Mouse (Mus musculus) heart, embryonic 11.5 days (tissue): ENCODE data around the gene Chst11. TPM values are rescaled to one million over a fixed set of nuclear protein-coding genes. Genes with fewer than 3 reads are reported as not detected.

ENCODE experiments used
- ATAC-seq: fragments of 200-750 bp; cut with Nextera tagmentation; replicated peaks from 2 replicates; pipeline ENCODE4 v1.8.0; 2017; ENCODE audit warnings: moderate library complexity; ENCODE audit not compliant: insufficient number of reproducible peaks, low FRiP score, low TSS enrichment
- H3K27ac ChIP-seq: fragments of 300-500 bp; sonication (generic); 2 replicates; pipeline ENCODE4 v1.5.1; 2014; ENCODE audit warnings: mild to moderate bottlenecking, low read depth, low read length
- H3K27me3 ChIP-seq: fragments of 300-500 bp; sonication (generic); 2 replicates; pipeline ENCODE4 v1.6.1; 2014; ENCODE audit warnings: mild to moderate bottlenecking, low read length, mixed read lengths; ENCODE audit not compliant: control insufficient read depth, insufficient read depth
- H3K36me3 ChIP-seq: fragments of 300-500 bp; sonication (generic); 2 replicates; pipeline ENCODE4 v1.6.1; 2014; ENCODE audit warnings: mild to moderate bottlenecking, low read length, moderate library complexity, mixed read lengths; ENCODE audit not compliant: control insufficient read depth, insufficient read depth
- H3K4me1 ChIP-seq: fragments of 300-500 bp; sonication (generic); 2 replicates; pipeline ENCODE4 v1.6.1; 2014; ENCODE audit warnings: low read length; ENCODE audit not compliant: control insufficient read depth, insufficient read depth
- H3K4me2 ChIP-seq: fragments of 300-500 bp; sonication (generic); 2 replicates; pipeline ENCODE4 v1.6.1; 2014; ENCODE audit warnings: mild to moderate bottlenecking, moderate library complexity
- H3K4me3 ChIP-seq: fragments of 300-500 bp; sonication (generic); 2 replicates; pipeline ENCODE4 v1.5.1; 2014; ENCODE audit warnings: low read depth, low read length
- H3K9ac ChIP-seq: fragments of 300-500 bp; sonication (generic); 2 replicates; pipeline ENCODE4 v1.6.1; 2014; ENCODE audit warnings: mild to moderate bottlenecking, low read depth, low read length, moderate library complexity
- H3K9me3 ChIP-seq: fragments of 300-500 bp; sonication (generic); replicated peaks from 2 replicates; pipeline ENCODE4 v1.6.1; 2016; ENCODE audit warnings: low read length; ENCODE audit not compliant: control insufficient read depth
- WGBS: fragments of 180-500 bp; shearing (Covaris S2); extraction: QIAGEN DNeasy Blood & Tissue Kit; methylation state at CpG from one replicate; pipeline ENCODE4 v1.1.7; 2014; ENCODE audit not compliant: insufficient replicate concordance; 5-methylcytosine and 5-hydroxymethylcytosine counted together
- polyA plus RNA-seq: library from polyadenylated mRNA; unstranded; fragments of >200 nt; fragmentation: Nextera tagmentation; extraction: Ambion mirVana; gene quantifications from 2 replicates; pipeline ENCODE4 v1.2.1, GENCODE M21; 2014

Gene Chst11
- polyA plus RNA-seq, 1 experiment from 2014 or later = 3.1 TPM

DNA sequence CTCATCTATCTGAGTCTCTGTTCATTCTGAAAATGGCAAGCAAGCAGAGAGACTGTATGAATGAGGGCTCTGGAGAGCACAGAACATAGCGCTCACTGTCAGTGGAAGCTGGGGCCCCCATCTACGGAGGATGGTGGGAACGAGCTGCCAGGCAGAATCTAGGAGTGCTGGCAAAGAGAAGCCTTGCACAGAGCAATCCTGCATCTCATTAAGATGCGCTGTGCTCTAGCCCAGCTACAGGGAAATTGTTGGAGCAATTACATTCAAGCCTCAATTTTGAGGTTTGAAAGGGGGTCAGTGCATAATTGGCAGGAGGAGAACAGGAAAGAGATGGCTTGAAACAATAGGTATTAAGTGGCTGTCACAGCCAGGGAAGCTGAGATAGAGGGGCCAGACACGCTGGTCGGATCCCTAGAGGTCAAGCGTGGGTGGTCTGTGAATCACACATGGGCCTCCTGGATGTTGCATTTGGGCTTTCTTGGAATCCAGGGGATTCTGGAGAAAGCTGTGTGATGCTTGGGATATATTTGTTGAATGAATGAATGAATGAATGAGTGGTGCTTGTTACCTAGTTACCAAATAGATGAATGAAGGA, 121.0 kb downstream of the Chst11 start:
- H3K27me3 ChIP-seq = no peaks in the 10 kb centered on the region
- no peak overlapping the region for H3K4me2 ChIP-seq
- 60% methylated on average over 7 of the region's 7 CpGs for WGBS
- no peaks in the 10 kb centered on the region for H3K36me3 ChIP-seq
- H3K4me1 ChIP-seq = peaks cover 24% of the 10 kb centered on the region
- ATAC-seq = no peak
- no peak overlapping the region for H3K9ac ChIP-seq
- no peak overlapping the region for H3K27ac ChIP-seq
- no peak overlapping the region for H3K4me3 ChIP-seq
- H3K9me3 ChIP-seq = no peaks in the 10 kb centered on the region

GRCm38 (mm10) chr10:83107385-83107784, 122.1 kb downstream of the Chst11 start:
- H3K9ac ChIP-seq = no peak overlapping the region
- WGBS = 60% methylated on average over 8 of the region's 8 CpGs
- no peak overlapping the region for H3K4me3 ChIP-seq
- peaks cover 24% of the 10 kb centered on the region for H3K4me1 ChIP-seq
- no peaks in the 10 kb centered on the region for H3K36me3 ChIP-seq
- no peak overlapping the region for H3K4me2 ChIP-seq
- H3K9me3 ChIP-seq = no peaks in the 10 kb centered on the region
- no peaks in the 10 kb centered on the region for H3K27me3 ChIP-seq
- no peak overlapping the region for H3K27ac ChIP-seq
- ATAC-seq = no peak

DNA sequence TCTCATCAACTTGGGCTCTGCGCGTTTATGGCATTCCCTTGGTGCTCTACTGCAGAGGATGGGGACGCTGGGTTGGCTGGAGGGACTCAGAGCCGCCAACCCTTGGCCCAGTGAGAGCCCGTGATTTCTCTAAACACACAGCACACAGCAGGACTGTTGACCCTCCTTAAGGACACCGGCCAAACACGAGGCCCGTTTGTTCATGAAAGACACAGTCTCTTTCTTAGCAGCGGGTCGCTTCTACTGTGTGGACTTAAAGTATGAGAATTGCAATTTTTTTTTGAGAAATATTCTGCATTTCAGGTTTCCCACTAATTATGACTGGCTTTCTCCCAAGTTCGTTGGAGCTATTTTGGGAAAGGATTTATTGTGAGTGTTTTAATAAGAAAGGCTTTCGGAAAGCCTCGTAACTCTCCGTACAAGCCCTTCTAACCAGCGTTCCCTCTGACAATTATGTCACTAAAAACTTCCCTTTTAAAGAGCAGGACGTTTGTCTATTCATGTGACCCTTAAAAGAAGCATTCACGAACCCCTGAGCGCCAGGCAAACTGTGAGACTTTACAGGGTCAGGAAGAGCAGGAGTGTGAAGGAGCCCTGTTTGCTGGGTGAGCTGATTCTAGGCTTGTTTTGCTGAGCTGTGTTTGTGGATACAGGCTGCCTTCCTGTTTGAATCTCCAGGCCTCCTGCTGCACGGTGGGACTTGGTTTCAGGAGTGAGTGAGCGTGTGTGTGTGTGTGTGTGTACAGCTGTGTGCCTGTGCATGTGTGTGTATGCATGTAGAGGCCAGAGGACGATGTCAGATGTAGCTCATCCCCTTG, 122.8 kb downstream of the Chst11 start:
- no peaks in the 10 kb centered on the region for H3K9me3 ChIP-seq
- no peaks in the 10 kb centered on the region for H3K36me3 ChIP-seq
- WGBS = 64% methylated on average over 21 of the region's 21 CpGs
- no peak for ATAC-seq
- H3K27ac ChIP-seq = no peak overlapping the region
- H3K4me3 ChIP-seq = no peak overlapping the region
- peaks cover 28% of the 10 kb centered on the region for H3K4me1 ChIP-seq
- no peak overlapping the region for H3K4me2 ChIP-seq
- H3K27me3 ChIP-seq = no peaks in the 10 kb centered on the region
- H3K9ac ChIP-seq = no peak overlapping the region

DNA sequence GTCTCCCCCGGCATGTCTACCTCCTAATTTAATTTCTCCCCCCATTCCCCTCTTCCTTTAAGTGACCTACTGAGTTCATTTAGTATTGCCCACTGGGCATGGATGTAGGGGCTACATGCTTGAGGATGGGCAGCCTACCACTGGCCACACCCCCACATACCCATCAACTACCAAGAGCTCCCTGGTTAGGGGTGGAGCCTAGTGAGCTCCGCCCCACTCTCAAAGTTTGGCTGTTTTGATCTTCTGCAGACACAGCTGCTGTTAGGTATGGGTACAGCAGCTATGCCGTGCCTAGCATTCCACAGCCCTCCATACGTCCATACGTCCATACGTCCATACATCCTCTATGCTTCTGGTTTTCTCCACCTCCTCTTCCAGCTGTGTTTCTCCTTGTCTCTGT, 123.6 kb downstream of the Chst11 start:
- 0 out of 2 replicates have a peak, but pooled peaks have one; percentile 35 for ATAC-seq
- Histone ChIP-seq H3K4me2 (no peak overlapping the region), H3K4me1 (peaks cover 28% of the 10 kb centered on the region), H3K9me3 (no peaks in the 10 kb centered on the region), H3K27ac (no peak overlapping the region), H3K27me3 (no peaks in the 10 kb centered on the region), H3K9ac (no peak overlapping the region), H3K4me3 (no peak overlapping the region), H3K36me3 (no peaks in the 10 kb centered on the region)
- WGBS = 71% methylated on average over 6 of the region's 6 CpGs

DNA sequence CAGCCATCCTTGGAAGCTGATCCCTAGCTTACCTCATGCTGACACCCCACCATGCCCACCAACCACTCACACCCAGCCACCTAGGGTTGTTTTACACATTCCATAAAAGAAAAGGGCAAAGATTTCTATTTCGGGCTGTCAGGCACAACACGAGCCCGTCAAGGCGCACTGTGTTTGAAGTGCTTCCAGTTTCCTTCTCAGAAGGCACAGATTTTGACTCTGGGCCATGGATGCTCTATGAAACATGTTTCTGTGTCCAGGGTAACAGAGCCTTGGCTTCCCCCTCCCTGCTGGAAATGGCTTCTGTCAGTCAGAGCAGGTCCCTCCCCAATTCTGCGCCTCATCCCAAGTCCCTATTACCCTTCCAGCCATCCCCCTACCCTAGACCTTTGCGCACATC, 125.7 kb downstream of the Chst11 start:
- Histone ChIP-seq H3K4me3 (no peak overlapping the region), H3K27ac (no peak overlapping the region), H3K4me2 (no peak overlapping the region), H3K27me3 (no peaks in the 10 kb centered on the region), H3K36me3 (no peaks in the 10 kb centered on the region), H3K4me1 (peaks cover 31% of the 10 kb centered on the region), H3K9ac (no peak overlapping the region), H3K9me3 (no peaks in the 10 kb centered on the region)
- ATAC-seq = no peak
- WGBS = 84% methylated on average over 6 of the region's 6 CpGs

- H3K4me2 ChIP-seq = no peak overlapping the region
- ATAC-seq = no peak
- no peaks in the 10 kb centered on the region for H3K36me3 ChIP-seq
- H3K9ac ChIP-seq = no peak overlapping the region
- no peak overlapping the region for H3K27ac ChIP-seq
- H3K9me3 ChIP-seq = no peaks in the 10 kb centered on the region
- 74% methylated on average over 4 of the region's 4 CpGs for whole genome bisulfite sequencing
- no peaks in the 10 kb centered on the region for H3K27me3 ChIP-seq
- peaks cover 32% of the 10 kb centered on the region for H3K4me1 ChIP-seq
- H3K4me3 ChIP-seq = no peak overlapping the region
Measured at GRCm38 (mm10) chr10:83112345-83112744, 127.0 kb downstream of the Chst11 start.

- H3K27me3 ChIP-seq = no peaks in the 10 kb centered on the region
- no peak overlapping the region for H3K4me3 ChIP-seq
- no peak overlapping the region for H3K27ac ChIP-seq
- H3K36me3 ChIP-seq = no peaks in the 10 kb centered on the region
- no peak overlapping the region for H3K4me2 ChIP-seq
- 85% methylated on average over 5 of the region's 5 CpGs for WGBS
- no peak for ATAC-seq
- H3K9ac ChIP-seq = no peak overlapping the region
- no peaks in the 10 kb centered on the region for H3K9me3 ChIP-seq
- H3K4me1 ChIP-seq = peaks cover 39% of the 10 kb centered on the region
Measured at GRCm38 (mm10) chr10:83114564-83114963, 129.3 kb downstream of the Chst11 start.

DNA sequence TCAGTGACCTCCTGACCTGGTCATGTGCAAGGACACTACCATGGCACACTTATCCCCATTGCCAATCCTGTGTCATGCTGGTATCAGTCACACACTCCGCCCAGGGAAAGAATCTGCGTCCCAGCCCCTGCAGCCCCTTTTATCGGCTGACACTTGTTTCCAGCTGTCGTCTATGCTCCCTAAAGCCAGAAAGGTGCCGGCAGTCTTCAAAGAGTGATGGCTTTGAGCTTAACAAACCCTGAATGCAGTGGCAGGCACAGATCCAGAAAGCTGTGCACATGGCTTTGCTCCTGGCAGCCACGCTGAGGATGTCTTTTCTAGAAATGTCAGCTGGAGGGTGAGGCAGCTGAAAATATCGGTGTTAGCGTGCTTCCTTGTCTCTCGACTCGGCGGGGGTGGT, 131.6 kb downstream of the Chst11 start:
- peak overlapping the region; percentile 24; the same call in 1 of the 2 replicates for H3K4me2 ChIP-seq
- WGBS = 12% methylated on average over 11 of the region's 11 CpGs
- peaks cover 43% of the 10 kb centered on the region for H3K4me1 ChIP-seq
- no peaks in the 10 kb centered on the region for H3K36me3 ChIP-seq
- H3K27me3 ChIP-seq = no peaks in the 10 kb centered on the region
- no peaks in the 10 kb centered on the region for H3K9me3 ChIP-seq
- H3K9ac ChIP-seq = no peak overlapping the region
- no peak overlapping the region for H3K4me3 ChIP-seq
- ATAC-seq = no peak
- peak overlapping the region; percentile 17; the same call in 1 of the 2 replicates for H3K27ac ChIP-seq
